Mouse (Mus musculus) skeletal muscle tissue, adult 2 months (tissue): ENCODE measurements around the gene Fcgr3.

ENCODE experiments used
- DNase-seq: peaks from one replicate; pipeline ENCODE4 v3.0.0-alpha.2; 2012; ENCODE audit warnings: low read depth, low spot score

Gene Fcgr3

GRCm38 (mm10) chr1:171053305-171053704 lies 11.4 kb downstream of the Fcgr3 start:
- no peak for DNase-seq

GRCm38 (mm10) chr1:171050774-171051173 lies 14.0 kb downstream of the Fcgr3 start:
- DNase-seq, result no peak

GRCm38 (mm10) chr1:171049263-171049662 lies 15.5 kb downstream of the Fcgr3 start:
- DNase-seq, result no peak

GRCm38 (mm10) chr1:171046501-171046900 lies 18.2 kb downstream of the Fcgr3 start:
- no peak for DNase-seq

- DNase-seq, result no peak
Observed at GRCm38 (mm10) chr1:171045079-171045465, 19.7 kb downstream of the Fcgr3 start.

- peak; percentile 93 for DNase-seq
Observed at GRCm38 (mm10) chr1:171044365-171045078, 20.2 kb downstream of the Fcgr3 start.

- DNase-seq, result no peak
Observed at GRCm38 (mm10) chr1:171043594-171044153, 21.1 kb downstream of the Fcgr3 start.

- no peak for DNase-seq
Observed at GRCm38 (mm10) chr1:171039880-171040279, 24.9 kb downstream of the Fcgr3 start.

- no peak for DNase-seq
Observed at GRCm38 (mm10) chr1:171039135-171039534, 25.6 kb downstream of the Fcgr3 start.

GRCm38 (mm10) chr1:171037861-171038721 lies 26.6 kb downstream of the Fcgr3 start:
- peak; percentile 89 for DNase-seq

- peak; percentile 77 for DNase-seq
Observed at GRCm38 (mm10) chr1:171036550-171037324, 28.0 kb downstream of the Fcgr3 start.

- no peak for DNase-seq
Observed at GRCm38 (mm10) chr1:171035611-171036010, 29.1 kb downstream of the Fcgr3 start.

- no peak for DNase-seq
Observed at GRCm38 (mm10) chr1:171034201-171034600, 30.5 kb downstream of the Fcgr3 start.

GRCm38 (mm10) chr1:171033756-171034155 lies 31.0 kb downstream of the Fcgr3 start:
- DNase-seq, result peak; percentile 77

- no peak for DNase-seq
Observed at GRCm38 (mm10) chr1:171033196-171033595, 31.5 kb downstream of the Fcgr3 start.

GRCm38 (mm10) chr1:171032691-171033090 lies 32.0 kb downstream of the Fcgr3 start:
- DNase-seq, result no peak

- DNase-seq, result no peak
Observed at GRCm38 (mm10) chr1:171031752-171032151, 33.0 kb downstream of the Fcgr3 start.

GRCm38 (mm10) chr1:171019311-171019950 lies 45.3 kb downstream of the Fcgr3 start:
- DNase-seq, result no peak

- no peak for DNase-seq
Observed at GRCm38 (mm10) chr1:171018737-171019136, 46.0 kb downstream of the Fcgr3 start, which contains the start of gene Fcgr4. Gene Fcgr4, plus strand, starts transcription at chr1:171018920.

GRCm38 (mm10) chr1:171017468-171018158 lies 47.1 kb downstream of the Fcgr3 start:
- no peak for DNase-seq
